Mouse (Mus musculus) c-Kit-negative CD71-positive TER-119-positive erythroid progenitor cells, embryonic 14.5 days (primary cell): ENCODE measurements around the gene Hs6st2.

ENCODE experiments used
- DNase-seq: peaks from one replicate; pipeline ENCODE4 v3.0.0-alpha.2; 2013; ENCODE audit warnings: low read depth, low spot score

Gene Hs6st2

DNA sequence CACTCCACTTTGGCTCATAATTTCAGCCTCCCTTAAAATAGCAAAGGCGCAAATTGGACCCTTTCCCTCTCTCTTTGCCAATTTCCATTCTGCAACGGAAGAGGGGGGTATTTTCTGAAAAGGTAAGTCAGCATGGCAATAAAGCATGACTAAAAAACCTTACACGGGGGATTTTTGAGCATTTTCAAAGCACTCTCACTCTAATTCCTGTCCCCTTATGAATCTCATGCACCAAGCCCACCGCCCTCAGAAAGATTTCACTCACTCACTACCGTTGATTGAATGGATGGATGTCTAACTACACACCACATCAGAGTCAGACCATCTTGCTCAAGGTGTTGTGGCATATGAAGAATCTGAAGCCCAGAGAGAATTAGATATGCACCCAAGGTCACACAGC, at the start of gene Hs6st2:
TSS of gene Hs6st2 (minus strand) at position 101 of the 400 bp plus-strand sequence.
- DNase-seq, result no peak

DNA sequence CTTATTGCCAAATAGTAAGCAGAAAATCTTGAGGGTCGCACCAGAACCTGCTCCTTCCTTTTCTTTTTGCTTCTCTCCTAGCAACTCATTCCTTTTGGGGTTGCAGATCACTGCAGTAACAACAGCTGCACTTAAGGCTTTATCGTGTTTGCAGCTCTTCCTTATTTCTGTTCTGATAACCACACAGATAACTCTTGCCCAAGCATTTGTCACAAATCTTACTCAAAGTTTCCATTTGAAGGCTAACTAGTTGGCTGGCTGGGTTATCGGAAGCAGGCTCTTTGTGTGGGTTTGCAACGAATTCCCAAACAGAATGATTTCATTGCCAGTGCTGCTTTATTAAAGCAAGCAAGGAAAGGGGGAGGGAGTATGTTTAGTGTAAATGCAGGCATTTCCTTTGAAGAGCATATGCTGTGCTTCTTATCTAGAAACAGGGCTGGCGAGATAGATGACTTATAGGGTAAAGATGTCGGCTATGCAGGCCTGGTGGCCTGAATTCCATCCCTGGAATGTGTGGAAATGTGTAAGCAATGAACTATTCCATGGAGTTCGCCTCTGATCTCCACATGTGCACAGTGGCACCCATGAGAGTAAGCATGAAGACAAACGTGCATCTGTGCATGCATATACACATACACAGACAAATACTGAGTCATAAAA, 32.6 kb upstream of the Hs6st2 start:
- DNase-seq, result no peak

DNA sequence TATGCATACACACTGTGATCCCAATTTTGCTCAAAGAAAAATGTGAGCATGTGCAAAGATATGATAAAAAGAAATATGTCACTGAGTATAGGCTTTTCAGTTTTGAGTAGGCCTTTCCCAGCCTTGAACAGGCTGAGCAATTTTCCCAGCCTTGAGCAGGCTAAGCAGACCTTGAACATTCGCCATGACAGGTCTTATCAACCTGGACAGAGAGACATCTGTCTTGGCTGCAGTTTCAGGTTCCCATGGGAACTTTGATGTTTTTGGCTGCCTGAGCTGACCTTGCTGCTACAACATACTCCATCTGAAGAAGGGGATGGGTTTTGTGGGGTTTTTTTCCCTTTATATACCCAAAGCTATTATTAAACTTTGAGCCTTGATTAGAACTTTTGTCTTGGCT, 31.3 kb upstream of the Hs6st2 start:
- no peak for DNase-seq

DNA sequence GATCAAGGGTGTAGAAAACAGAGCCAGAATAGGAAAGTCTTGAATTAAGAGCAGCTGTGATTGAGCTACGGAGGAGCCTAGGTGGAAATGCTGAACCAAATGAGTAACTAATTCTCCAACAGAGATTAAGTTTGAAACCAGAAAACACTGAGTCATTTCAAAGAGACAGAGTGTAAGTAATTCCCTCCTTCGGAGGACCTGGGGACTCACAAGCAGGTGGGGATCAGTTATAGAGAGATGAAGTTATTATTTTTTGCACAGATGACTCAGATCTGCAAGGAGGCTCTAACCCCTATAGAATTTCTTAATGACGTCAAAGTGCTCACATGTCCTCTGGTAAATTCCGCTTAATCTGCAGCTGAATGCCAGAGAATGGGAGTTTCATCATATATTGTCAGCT, 21.2 kb upstream of the Hs6st2 start:
- DNase-seq, result no peak

GRCm38 (mm10) chrX:51699079-51699478, 17.4 kb upstream of the Hs6st2 start:
- DNase-seq, result no peak

DNA sequence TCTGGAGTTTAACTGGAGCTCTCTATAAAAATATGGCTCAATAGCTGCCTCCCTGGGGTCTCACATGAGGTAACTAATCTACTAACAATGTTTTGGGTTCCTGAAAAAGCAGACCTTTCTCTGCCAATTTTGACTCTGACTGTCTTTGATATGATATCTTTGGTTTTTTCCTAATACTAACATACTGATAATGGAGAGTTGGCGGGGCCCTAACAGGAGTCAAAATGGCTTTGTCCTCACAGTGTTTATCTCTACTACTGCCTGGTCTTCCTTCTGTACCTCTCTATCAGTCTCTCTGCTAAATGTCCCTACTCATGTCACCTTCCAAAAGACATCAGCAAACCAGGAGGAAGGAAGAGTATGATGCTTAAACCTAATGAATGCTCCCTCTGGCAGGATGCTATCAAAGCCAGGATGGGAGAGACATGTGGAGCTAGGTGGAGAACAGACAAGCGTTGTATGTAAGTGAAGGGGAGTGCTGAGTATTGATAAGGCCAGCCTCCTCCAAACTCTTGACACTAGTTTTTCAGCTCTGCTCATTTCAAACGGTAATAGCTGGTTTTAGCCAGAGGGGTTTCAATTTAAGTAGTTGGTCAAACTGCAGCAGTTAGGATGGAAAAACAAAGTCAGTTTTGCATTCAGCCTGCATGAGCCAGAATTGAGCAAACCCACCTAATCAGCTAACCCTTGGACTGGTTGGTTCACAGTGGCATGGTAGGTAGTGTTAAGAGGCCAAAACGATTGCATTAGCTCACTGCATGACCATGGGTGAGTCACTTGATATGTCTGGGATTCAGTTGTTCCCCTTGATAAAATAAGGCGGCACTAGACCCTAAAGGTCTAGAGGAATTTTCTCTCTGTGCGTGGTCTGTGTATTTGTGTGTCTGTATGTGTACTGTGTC, 4.6 kb upstream of the Hs6st2 start:
- DNase-seq, result no peak

GRCm38 (mm10) chrX:51684336-51685056, 2.8 kb upstream of the Hs6st2 start:
- no peak for DNase-seq

DNA sequence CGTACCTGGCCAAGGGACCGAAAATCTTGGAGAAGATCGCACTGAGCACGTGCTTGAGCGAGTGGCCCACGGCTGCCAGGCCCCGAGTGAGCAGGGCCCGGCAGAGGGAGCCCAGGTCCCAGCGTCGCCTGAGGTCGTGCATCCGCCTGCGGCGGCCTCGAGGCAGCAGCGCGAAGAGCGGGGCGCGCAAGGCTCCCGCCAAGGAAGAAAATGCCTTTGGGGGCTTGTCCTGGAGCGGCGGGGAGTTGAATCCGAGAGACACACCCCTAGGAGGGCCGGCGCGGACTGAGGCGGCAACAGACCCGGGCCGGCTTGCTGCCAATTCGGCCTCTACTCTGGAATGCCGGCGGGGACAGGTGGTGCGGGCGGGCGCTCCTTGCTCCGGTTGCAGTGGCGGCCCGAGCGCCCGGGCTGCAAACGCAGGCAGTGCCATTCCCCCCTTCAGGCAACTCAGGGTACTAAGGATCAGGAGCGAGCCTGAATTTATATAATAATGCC, 437 bp downstream of the Hs6st2 start:
- DNase-seq, result no peak

DNA sequence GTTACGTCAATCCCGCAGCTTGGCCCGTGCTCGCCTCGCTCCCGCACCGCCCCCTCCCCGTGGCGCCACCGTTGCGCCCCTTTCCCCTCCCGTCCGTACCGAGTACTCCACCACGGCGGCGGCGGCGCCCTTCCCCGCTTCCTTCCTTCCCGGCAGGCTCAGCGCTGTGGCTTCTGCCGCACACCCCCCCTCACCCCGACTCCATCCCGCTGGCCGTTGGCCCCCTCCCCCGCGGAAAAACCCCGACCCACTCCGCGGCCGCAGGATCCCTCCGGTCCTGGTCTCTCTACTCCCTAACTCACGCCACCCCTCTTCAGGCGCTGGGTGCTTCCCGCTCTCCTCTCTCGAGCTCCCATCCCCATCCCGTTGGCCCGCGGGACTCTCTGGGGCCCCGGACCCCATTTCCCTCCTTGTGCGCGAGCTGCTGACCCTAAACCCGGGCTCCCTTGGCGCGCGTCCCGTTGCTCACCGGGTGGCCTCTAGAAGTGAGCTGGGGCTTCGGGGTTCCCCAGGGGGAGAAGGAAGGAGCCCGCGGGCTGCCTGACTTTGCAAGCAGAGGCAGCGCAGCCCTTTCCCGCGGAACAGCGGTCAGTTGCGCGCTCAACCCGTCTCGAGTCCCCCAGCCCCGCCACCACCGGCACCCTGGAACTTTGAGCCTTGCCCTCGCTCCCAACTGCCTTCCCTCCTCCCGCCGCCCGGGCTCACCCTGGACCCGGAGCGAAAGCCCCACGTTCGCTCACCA, 1.1 kb downstream of the Hs6st2 start:
- no peak for DNase-seq

GRCm38 (mm10) chrX:51679601-51680427, 1.8 kb downstream of the Hs6st2 start:
- no peak for DNase-seq

DNA sequence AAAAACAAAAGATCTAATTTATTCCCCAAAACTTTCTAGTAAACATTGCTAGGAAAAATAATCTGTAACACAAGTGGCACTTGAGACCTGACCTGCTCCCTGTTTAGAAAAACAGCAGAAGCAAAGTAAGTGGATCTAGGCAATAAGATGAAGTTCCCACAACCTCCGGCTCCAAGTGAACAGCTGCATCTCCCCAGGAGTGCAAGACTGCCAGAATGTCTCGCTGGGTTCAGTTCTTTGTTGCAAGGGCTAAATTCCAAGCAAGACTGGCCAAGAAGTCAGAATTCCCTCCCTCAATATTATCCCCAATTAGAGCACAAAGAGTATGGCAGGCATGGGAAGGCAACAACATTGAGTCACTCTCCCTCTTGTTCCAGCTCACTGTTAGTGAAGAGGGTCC, 23.4 kb downstream of the Hs6st2 start:
- no peak for DNase-seq

DNA sequence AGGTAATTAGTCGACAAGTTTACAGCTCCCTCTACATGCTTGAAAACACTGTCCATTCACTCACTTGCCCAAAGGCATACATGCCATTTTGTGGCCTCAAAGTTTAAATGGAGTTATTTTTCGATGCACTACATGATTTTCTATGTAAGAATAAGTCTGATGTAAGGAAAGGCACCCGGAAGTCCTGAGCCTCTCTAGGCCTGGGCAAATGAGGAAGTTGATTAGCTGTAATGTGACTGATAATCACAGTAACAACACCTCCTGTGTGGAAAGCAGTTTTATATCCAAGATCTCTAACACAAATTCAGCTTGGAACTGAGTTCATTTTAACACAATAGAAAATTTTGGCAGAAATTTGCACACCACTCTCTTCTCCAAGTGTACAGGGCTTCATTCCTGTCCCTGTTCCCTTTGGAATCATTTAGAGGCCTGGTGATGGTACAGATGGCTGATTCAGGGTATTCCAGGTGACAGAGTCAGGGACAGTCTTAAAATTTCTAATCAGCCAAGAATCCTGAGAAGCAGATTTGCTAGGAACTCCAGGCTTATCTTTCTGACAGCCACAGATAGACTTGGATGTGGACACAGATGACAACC, 38.9 kb downstream of the Hs6st2 start:
- no peak for DNase-seq

DNA sequence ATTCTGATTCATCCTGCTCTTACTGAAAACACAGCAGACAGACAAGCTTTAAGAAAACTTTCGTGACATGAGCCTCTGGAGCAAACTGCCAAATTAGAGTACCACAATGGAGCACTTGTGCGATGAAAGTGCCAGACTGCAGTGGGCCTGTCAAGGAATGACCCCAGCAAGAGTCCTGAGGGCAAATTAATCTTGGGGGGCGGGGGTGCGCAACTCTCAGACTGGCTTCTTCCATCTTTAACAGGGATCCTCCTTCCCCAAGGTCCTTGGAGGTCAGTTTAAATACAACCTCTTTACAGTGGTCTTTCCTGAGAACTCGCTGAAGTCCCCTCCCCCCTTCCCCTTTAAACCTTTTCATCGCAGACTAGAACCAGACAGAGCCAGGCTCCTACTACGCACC, 45.9 kb downstream of the Hs6st2 start:
- DNase-seq, result no peak

- no peak for DNase-seq
Observed at GRCm38 (mm10) chrX:51631376-51631775, 50.3 kb downstream of the Hs6st2 start.

DNA sequence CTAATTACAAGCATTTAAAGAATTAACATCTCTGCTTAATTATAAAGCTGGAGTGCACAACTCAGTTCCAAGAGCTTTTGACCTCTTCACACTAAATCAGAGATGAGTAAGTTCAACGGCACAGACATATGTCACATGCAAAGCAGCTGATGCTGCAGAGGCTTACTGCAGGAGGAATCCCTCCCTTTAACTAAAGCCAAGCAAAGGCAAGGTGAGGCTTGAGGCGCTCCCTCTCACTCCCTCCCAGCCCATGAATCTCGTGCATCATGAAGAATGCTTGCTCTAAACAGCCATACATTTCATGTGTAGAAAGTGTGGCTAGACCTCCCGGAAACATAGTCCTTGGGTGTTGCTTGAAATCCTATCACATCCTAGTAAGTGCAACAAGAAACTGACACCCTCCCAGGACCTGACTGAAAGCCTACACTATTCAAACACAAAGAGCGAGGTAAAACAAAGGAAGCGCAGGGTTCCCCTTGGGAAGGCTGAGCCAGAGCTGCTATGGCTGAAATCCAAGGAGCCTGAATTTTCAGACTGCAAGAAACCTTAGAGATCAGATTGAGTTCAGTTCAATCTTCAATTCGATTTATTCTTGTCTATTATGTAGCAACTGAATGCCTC, 67.2 kb downstream of the Hs6st2 start:
- no peak for DNase-seq

GRCm38 (mm10) chrX:51610743-51611142, 70.9 kb downstream of the Hs6st2 start:
- DNase-seq, result no peak

DNA sequence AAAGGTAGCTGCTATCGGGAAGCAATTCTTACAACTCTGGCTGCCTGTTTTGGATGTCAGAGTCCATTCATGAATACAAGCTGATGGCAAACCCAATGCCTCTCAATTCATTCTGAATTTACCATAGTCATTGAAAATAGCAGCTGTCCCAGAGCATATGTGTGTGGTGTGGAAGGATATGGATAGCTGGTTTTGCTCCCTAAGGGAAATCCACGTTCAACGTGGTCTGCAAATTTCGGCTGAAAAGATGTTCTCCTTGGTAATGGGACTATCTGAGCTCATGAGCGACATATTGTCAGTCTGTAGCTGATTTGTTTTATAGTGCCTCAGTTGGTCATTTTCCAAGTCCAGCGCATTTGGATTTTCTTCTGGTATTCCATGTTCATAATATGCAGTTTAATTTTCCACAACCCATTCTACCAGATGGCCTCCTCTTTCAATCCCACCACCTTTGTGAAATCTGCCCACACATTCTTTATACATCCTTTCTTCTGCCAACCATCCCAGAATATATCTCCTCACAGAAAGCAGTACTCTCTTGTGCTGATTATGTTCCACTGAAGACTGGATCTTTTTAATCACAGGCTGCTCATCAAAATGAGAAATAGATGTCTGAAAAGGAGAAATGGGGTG, 75.3 kb downstream of the Hs6st2 start:
- no peak for DNase-seq

- DNase-seq, result no peak
Observed at GRCm38 (mm10) chrX:51592751-51593150, 88.9 kb downstream of the Hs6st2 start.

- DNase-seq, result no peak
Observed at GRCm38 (mm10) chrX:51590448-51591010, 91.1 kb downstream of the Hs6st2 start.
